Mouse (Mus musculus) limb, embryonic 10.5 days (tissue): ENCODE results near the gene Ranbp10. TPM values are rescaled to one million over a fixed set of nuclear protein-coding genes. Genes with fewer than 3 reads are reported as not detected.
"Not testable (repeated sequence)": the region's sequence is repeated elsewhere in the genome, so short reads cannot be mapped to it uniquely, and the experiment has no call there.

Experiments used
- DNase-seq: peaks from one replicate; pipeline ENCODE4 v3.0.0-alpha.2; 2017; ENCODE audit warnings: low spot score
- H3K27ac ChIP-seq: fragments of 300-500 bp; sonication (generic); 2 replicates; pipeline ENCODE4 v1.5.1; 2016; ENCODE audit warnings: mild to moderate bottlenecking
- H3K27me3 ChIP-seq: fragments of 300-500 bp; sonication (generic); 2 replicates; pipeline ENCODE4 v1.6.1; 2016; ENCODE audit warnings: low read depth, mild to moderate bottlenecking; ENCODE audit not compliant: poor library complexity, severe bottlenecking
- H3K36me3 ChIP-seq: fragments of 300-500 bp; sonication (generic); 2 replicates; pipeline ENCODE4 v1.6.1; 2016; ENCODE audit warnings: mild to moderate bottlenecking, moderate library complexity
- H3K4me1 ChIP-seq: fragments of 300-500 bp; sonication (generic); 2 replicates; pipeline ENCODE4 v1.6.1; 2016
- H3K4me3 ChIP-seq: fragments of 300-500 bp; sonication (generic); 2 replicates; pipeline ENCODE4 v1.5.1; 2016; ENCODE audit warnings: mild to moderate bottlenecking, moderate library complexity
- H3K9me3 ChIP-seq: fragments of 300-500 bp; sonication (generic); replicated peaks from 2 replicates; pipeline ENCODE4 v1.6.1; 2016; ENCODE audit warnings: mild to moderate bottlenecking
- WGBS: fragments of 180-500 bp; shearing (Covaris S2); methylation state at CpG from one replicate; pipeline ENCODE4 v1.1.7; 2016; 5-methylcytosine and 5-hydroxymethylcytosine counted together
- polyA plus RNA-seq: library from polyadenylated mRNA; unstranded; fragments of >200 nt; fragmentation: Nextera tagmentation; extraction: Ambion mirVana; gene quantifications from 2 replicates; pipeline ENCODE4 v1.2.1, GENCODE M21; 2016

Gene Ranbp10
- polyA plus RNA-seq, 1 experiment from 2014 or later, result 14.9 TPM

DNA sequence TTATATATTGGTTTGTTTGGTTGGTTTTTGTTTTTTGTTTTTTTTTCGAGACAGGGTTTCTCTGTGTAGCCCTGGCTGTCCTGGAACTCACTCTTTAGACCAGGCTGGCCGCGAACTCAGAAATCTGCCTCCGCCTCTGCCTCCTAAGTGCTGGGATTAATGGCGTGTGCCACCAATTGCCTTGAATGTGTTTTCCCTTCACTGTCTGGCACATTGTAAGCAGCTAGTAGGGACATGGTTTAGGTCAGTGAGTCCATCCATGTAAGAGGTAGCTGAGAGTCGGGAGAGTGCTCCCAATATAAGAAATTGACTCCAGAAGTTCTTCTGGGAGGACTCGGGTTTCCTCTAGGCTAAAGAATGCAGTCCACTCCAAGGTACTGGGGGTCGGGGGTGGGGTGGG lies 27.2 kb upstream of the Ranbp10 start:
- peaks cover 45% of the 10 kb centered on the region for H3K4me1 ChIP-seq
- H3K27ac ChIP-seq, result peak overlapping the region; percentile 96
- WGBS, result 27% methylated on average over 8 of the region's 8 CpGs

DNA sequence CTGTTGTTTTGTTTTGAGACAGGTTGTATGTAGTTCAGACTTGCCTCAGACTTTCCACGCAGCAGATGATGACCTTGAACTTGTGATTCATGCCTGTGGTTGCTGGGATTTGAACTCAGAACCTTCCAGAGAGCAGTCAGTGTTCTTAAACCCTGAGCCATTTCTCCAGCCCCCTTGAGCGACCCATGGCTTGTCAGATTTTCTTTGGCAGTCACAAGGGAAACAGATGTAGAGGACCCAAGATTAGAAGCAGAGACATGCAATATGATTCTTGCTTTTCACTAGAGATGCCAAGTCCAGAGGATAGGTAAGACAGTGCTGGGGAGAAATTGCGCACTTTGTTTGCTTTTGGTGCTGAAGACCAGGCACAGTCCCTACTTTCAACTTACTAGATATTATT lies 26.0 kb upstream of the Ranbp10 start, which contains the start of gene Cenpt:
TSS of gene Cenpt (minus strand) at position 101 of the 400 bp plus-strand sequence.
- Histone ChIP-seq H3K27ac (no peak within 1 kb of the TSS), H3K36me3 (peaks cover 27% of the 10 kb centered on the region), H3K4me3 (no peak within 1 kb of the TSS; the same call in none of the 2 replicates), H3K27me3 (no peaks in the 10 kb centered on the region), H3K9me3 (no peaks in the 10 kb centered on the region), H3K4me1 (peaks cover 35% of the 10 kb centered on the region)
- no peak for DNase-seq
- 92% methylated on average over 3 of the region's 3 CpGs for WGBS

More for the DNA sequence above, 27.2 kb upstream of the Ranbp10 start:
- H3K36me3 ChIP-seq, result peaks cover 24% of the 10 kb centered on the region
- H3K4me3 ChIP-seq, result peak overlapping the region; percentile 67
- no peaks in the 10 kb centered on the region for H3K9me3 ChIP-seq
- no peak for DNase-seq
- H3K27me3 ChIP-seq, result no peaks in the 10 kb centered on the region

DNA sequence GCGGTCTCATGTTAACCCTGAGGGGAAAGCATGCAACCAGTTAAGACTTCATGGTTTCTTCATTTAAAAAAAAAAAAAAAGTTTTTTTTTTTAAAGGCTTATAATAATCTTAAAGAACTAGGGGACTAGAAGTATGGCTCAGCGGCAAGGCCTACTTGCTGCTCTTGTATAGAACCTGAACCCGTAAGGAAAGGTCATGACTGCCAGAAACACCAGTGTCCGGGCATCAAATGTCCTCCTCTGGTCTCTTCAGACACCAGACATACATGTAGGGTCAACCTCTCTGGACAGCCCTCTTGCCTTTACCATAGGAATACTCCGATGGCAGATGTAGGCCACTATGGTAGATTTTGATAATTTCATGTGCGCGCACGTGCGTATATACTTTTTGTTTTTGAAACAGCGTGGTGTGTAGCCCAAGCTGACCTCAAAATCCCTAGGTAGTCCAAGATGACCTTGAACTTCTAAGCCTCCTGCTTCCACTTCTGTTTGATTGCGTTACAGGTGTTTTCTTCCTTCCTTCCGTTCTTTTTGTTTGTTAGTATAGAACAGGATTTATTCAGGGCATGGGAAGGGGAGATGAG lies 25.1 kb upstream of the Ranbp10 start:
- peaks cover 26% of the 10 kb centered on the region for H3K4me1 ChIP-seq
- no peaks in the 10 kb centered on the region for H3K9me3 ChIP-seq
- no peaks in the 10 kb centered on the region for H3K27me3 ChIP-seq
- WGBS, result 86% methylated on average over 12 of the region's 12 CpGs
- peak overlapping the region; percentile 79; the same call in 1 of the 2 replicates for H3K4me3 ChIP-seq
- DNase-seq, result no peak
- no peak overlapping the region for H3K27ac ChIP-seq
- peaks cover 30% of the 10 kb centered on the region for H3K36me3 ChIP-seq

DNA sequence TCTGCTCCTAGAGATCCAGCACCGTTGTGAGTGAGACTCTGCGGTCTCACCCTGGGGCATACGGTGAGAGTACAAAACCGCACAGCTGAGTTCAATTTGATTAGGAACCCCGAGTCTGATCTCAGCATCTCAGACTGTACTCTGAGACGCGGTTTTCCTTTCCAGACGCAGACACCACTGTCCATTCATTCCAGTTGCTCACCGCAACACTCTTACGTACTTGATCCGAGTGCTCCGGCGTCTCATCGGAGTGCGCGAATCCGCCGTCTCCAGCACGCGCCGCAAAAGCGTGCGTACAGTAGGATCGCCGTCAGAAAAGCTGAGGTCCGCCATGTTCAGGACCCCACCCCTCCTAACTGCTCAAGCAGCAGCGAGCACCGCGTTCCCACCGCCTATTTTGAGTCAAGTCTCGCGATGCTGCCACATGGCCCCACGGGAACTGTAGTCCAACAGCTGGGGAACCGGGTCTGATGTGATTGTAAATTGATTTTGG lies 24.5 kb upstream of the Ranbp10 start:
- Histone ChIP-seq H3K27ac (peak overlapping the region; percentile 85), H3K4me3 (peak overlapping the region; percentile 79), H3K4me1 (peaks cover 21% of the 10 kb centered on the region), H3K36me3 (peaks cover 33% of the 10 kb centered on the region), H3K9me3 (no peaks in the 10 kb centered on the region), H3K27me3 (no peaks in the 10 kb centered on the region)
- DNase-seq, result peak; percentile 92
- under 1% methylated on average over 34 of the region's 34 CpGs for WGBS

DNA sequence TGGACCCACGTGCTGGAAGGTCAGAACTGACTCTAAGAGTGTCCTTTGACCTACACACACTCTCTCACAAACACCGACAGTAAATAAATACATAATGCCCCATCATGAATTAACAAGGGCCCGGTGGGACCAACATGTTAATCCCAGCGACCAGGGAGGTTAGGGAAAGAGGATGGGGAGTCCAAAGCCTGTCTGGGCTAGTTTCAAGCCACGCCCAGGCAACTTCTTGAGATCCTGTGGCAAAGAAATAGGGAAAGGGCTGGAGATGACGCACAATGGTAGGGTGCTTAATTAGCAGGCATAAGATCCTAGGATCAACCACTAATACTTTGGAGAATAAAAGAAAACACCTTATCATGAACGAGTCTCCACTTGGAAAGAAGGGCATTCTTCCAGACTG lies 23.5 kb upstream of the Ranbp10 start:
- 83% methylated on average over 7 of the region's 7 CpGs for WGBS
- peaks cover 10% of the 10 kb centered on the region for H3K4me1 ChIP-seq
- no peaks in the 10 kb centered on the region for H3K27me3 ChIP-seq
- peaks cover 44% of the 10 kb centered on the region for H3K36me3 ChIP-seq
- DNase-seq, result no peak
- no peak overlapping the region for H3K27ac ChIP-seq
- H3K9me3 ChIP-seq, result no peaks in the 10 kb centered on the region
- H3K4me3 ChIP-seq, result peak overlapping the region; percentile 79

DNA sequence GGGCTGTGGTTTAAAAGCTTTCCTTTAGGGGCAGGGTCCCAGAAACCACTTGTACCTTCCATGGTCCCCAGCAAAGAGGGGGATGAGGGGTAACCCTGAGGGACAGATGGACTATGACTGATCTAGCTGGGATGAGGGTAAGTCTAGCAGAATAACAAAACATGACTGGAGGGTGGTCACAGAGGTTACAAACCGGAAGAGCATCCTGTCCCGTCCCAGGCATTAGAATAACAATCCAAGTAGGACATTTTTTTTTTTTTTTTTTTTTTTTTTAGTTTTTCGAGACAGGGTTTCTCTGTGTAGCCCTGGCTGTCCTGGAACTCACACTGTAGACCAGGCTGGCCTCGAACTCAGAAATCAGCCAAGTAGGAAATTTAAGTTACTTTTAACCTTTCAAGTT lies 22.9 kb upstream of the Ranbp10 start:
- H3K9me3 ChIP-seq, result no peaks in the 10 kb centered on the region
- H3K4me3 ChIP-seq, result 0 out of 2 replicates have a peak overlapping the region, but pooled peaks have one; percentile 79
- WGBS, result 88% methylated on average over 4 of the region's 4 CpGs
- H3K4me1 ChIP-seq, result peaks cover 8% of the 10 kb centered on the region
- H3K36me3 ChIP-seq, result peaks cover 50% of the 10 kb centered on the region
- H3K27me3 ChIP-seq, result no peaks in the 10 kb centered on the region
- no peak overlapping the region for H3K27ac ChIP-seq
- no peak for DNase-seq

DNA sequence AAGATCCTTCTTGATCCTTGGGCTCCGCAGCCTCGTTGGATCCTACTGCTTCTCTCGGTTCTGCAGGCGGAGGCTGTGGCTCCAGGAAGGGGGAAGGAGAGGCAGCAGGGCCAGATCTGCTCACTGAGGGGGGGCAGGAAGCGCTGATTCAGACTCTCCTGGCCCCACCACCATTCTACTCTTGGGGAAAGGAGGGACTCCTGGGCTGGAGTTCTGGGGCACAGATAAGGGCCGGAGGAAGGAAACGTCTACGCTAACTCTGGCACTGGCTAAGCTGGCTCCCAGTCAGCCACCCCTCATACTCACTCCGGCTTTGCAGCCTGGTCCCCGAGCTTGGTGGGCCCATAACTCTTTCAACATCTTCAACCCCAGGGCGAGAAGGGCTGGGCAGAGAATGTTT lies 19.5 kb upstream of the Ranbp10 start:
- 90% methylated on average over 11 of the region's 11 CpGs for WGBS
- no peak for DNase-seq
- H3K27me3 ChIP-seq, result no peaks in the 10 kb centered on the region
- no peak overlapping the region for H3K4me3 ChIP-seq
- H3K4me1 ChIP-seq, result peaks cover 8% of the 10 kb centered on the region
- H3K27ac ChIP-seq, result no peak overlapping the region
- no peaks in the 10 kb centered on the region for H3K9me3 ChIP-seq
- peaks cover 81% of the 10 kb centered on the region for H3K36me3 ChIP-seq

DNA sequence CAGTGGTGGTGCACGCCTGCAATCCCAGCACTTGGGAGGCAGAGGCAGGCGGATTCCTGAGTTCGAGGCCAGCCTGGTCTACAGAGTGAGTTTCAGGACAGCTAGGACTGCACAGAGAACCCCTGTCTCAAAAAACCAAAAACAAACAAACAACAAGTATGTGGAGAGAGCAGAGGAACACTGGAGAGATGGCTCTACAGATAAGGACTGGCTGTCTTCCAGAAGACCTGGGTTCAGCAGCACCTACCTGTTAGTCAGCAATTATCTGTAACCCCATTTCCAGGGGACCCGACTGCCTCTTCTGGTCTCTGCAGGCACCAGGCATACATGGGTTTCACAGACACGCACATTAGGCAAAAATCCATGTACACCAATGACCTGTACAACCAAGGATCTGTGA lies 12.1 kb upstream of the Ranbp10 start:
- H3K36me3 ChIP-seq, result peaks cover 31% of the 10 kb centered on the region
- H3K4me1 ChIP-seq, result no peaks in the 10 kb centered on the region
- WGBS, result 91% methylated on average over 5 of the region's 5 CpGs
- H3K27me3 ChIP-seq, result no peaks in the 10 kb centered on the region
- no peaks in the 10 kb centered on the region for H3K9me3 ChIP-seq
- H3K4me3 ChIP-seq, result no peak overlapping the region
- no peak overlapping the region for H3K27ac ChIP-seq
- DNase-seq, result no peak

DNA sequence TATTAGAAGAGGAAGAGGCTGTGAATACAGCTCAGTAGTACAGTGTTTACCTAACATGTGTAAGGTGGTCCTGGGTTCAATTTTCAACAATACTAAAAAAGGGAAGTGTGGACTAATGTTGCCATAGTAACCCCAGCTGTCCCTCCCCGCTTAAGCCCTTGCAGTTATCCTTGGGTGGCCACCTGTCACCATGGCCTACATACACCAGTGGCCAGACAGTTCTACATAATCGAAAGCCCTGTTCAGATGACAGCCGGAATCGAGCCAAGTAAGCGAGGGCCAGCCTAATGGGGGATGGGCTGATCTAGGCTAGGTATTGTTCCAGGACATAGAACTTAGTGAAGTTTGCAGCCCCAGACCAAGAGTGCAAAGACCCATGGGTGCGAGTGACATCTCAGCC lies 9.8 kb upstream of the Ranbp10 start:
- no peak for DNase-seq
- Histone ChIP-seq H3K4me1 (no peaks in the 10 kb centered on the region), H3K4me3 (no peak overlapping the region), H3K9me3 (no peaks in the 10 kb centered on the region), H3K36me3 (peaks cover 10% of the 10 kb centered on the region), H3K27ac (no peak overlapping the region), H3K27me3 (no peaks in the 10 kb centered on the region)
- 89% methylated on average over 6 of the region's 6 CpGs for WGBS

DNA sequence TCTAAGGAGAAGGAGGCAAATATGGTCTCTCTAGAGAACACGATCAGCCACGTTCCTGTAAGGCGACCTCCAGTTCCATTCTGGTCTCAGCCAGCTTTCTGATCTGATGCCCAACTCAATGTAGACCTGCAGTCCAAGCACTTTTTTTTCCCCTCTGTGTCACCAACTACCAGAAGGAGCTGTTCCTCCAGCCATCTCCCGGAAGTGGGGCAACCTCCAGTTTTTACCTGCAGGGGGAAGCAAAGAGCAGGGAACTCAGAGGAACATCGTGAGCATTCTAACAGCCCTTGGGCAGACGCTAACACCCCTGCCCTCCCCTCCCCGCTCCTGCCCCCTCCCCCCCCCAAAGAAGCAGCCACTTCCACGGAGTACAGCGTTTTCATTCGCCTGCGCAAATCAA lies 8.2 kb upstream of the Ranbp10 start:
- Histone ChIP-seq H3K27me3 (no peaks in the 10 kb centered on the region), H3K27ac (no peak overlapping the region), H3K4me3 (no peak overlapping the region), H3K36me3 (no peaks in the 10 kb centered on the region), H3K9me3 (no peaks in the 10 kb centered on the region), H3K4me1 (no peaks in the 10 kb centered on the region)
- WGBS, result 33% methylated on average over 11 of the region's 11 CpGs
- peak; percentile 57 for DNase-seq

DNA sequence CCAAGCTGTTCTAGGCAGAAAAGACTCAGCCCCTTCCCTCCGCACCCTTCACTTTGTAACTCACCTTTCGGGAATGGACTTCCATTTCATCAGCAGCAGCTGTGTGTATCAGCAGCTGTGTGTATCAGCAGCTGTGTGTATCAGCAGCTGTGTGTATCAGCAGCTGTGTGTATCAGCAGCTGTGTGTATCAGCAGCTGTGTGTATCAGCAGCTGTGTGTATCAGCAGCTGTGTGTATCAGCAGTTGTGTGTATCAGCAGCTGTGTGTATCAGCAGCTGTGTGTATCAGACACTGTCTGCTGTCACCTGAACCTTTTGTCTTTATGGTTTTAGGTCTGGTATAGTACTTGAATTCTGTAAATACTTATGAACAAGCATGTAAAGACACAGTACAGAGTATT lies 6.6 kb upstream of the Ranbp10 start:
- H3K9me3 ChIP-seq, H3K4me3 ChIP-seq: not testable (repeated sequence)

DNA sequence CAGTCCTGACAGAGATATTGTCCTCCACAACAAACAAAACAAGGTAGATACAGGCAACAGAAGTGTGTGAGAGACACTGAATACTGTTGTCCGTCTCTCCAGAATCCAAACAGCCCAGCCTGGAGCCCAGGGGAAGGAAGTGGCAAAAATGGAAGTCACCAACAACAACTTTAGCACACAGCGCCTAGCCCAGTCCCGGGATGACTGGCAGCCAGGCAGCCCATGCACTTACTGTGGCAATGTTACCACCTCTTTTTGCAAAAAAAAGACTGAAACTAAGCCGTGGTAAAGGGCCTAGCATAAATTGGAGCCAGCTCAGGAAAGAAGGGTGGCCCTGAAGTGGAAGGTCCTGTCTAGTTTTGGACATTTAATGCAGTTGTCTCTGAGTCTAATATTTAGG lies 771 bp downstream of the Ranbp10 start:
- 15% methylated on average over 4 of the region's 4 CpGs for WGBS
- Histone ChIP-seq H3K9me3 (no peaks in the 10 kb centered on the region), H3K4me3 (peak overlapping the region; percentile 82), H3K27ac (peak overlapping the region; percentile 90), H3K27me3 (no peaks in the 10 kb centered on the region), H3K36me3 (peaks cover 44% of the 10 kb centered on the region), H3K4me1 (peaks cover 16% of the 10 kb centered on the region)
- DNase-seq, result no peak

More for the DNA sequence above, 6.6 kb upstream of the Ranbp10 start:
- not testable (repeated sequence) for H3K27ac ChIP-seq, H3K4me1 ChIP-seq, H3K27me3 ChIP-seq, H3K36me3 ChIP-seq, DNase-seq
- 90% methylated on average over 2 of the region's 2 CpGs for WGBS

DNA sequence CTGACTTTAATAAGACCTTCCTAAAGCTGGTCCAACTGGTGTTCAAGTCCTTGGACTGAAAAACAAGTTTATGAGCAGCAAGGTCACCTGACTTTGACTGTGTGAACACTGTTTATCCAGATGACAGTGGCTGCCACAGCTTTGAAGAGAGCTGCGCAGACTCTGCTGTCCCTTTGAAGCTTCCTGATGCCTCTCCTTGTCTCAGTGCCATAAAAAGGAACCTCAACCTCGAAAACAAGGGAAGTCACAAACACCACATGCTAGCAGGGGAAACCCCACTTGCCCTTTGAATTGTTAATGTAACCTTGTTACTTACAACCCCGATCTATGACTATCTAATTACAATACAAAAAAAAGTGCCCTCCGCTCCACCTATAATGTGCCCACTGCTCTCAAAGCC lies 1.6 kb downstream of the Ranbp10 start:
- Histone ChIP-seq H3K27me3 (no peaks in the 10 kb centered on the region), H3K4me1 (peaks cover 16% of the 10 kb centered on the region), H3K9me3 (no peaks in the 10 kb centered on the region), H3K27ac (no peak overlapping the region), H3K4me3 (peak overlapping the region; percentile 82), H3K36me3 (peaks cover 53% of the 10 kb centered on the region)
- 67% methylated on average over 4 of the region's 4 CpGs for WGBS
- DNase-seq, result no peak

DNA sequence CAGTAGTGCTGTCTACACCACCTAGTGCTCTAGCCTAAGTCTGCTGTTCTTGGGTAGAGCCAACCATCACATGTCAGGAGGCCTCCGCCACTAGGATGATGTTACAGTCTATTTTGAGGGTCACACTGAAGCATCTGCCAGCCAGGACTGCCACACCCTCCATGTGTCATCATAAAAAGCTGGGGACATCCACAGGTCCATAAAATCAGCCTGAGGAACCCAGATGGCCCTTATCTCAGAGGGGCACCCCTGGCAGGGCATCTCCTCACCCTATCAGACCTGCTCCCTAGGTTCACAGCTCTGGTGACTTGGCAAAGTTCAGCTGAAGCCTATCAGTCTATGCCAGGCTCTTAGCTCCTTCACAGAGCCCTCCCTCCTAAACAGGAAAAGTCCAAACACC lies 6.2 kb downstream of the Ranbp10 start:
- H3K27ac ChIP-seq, result no peak overlapping the region
- no peak for DNase-seq
- H3K36me3 ChIP-seq, result peaks cover 90% of the 10 kb centered on the region
- H3K4me3 ChIP-seq, result no peak overlapping the region
- 97% methylated on average over 1 of the region's 1 CpGs for WGBS
- peaks cover 6% of the 10 kb centered on the region for H3K4me1 ChIP-seq
- no peaks in the 10 kb centered on the region for H3K9me3 ChIP-seq
- no peaks in the 10 kb centered on the region for H3K27me3 ChIP-seq
